Mouse (Mus musculus) limb, embryonic 15.5 days (tissue): ENCODE results near the gene Abhd14b. TPM values are rescaled to one million over a fixed set of nuclear protein-coding genes. Genes with fewer than 3 reads are reported as not detected.

Experiments
- ATAC-seq: fragments of 200-750 bp; cut with Nextera tagmentation; 2 replicates; pipeline ENCODE4 v1.8.0; 2017; ENCODE audit warnings: low read depth, moderate TSS enrichment; ENCODE audit not compliant: insufficient number of reproducible peaks, low FRiP score, low TSS enrichment
- H3K27ac ChIP-seq: fragments of 300-500 bp; sonication (generic); 2 replicates; pipeline ENCODE4 v1.5.1; 2015; ENCODE audit warnings: moderate library complexity, mild to moderate bottlenecking, inconsistent platforms
- H3K27me3 ChIP-seq: fragments of 300-500 bp; sonication (generic); 2 replicates; pipeline ENCODE4 v1.6.1; 2015; ENCODE audit warnings: inconsistent platforms
- H3K36me3 ChIP-seq: fragments of 300-500 bp; sonication (generic); 2 replicates; pipeline ENCODE4 v1.6.1; 2015; ENCODE audit warnings: inconsistent platforms
- H3K4me1 ChIP-seq: fragments of 300-500 bp; sonication (generic); 2 replicates; pipeline ENCODE4 v1.6.1; 2015; ENCODE audit warnings: inconsistent platforms
- H3K4me2 ChIP-seq: fragments of 300-500 bp; sonication (generic); 2 replicates; pipeline ENCODE4 v1.6.1; 2015; ENCODE audit warnings: mild to moderate bottlenecking, inconsistent platforms
- H3K4me3 ChIP-seq: fragments of 300-500 bp; sonication (generic); 2 replicates; pipeline ENCODE4 v1.5.1; 2015; ENCODE audit warnings: mild to moderate bottlenecking, inconsistent platforms
- H3K9ac ChIP-seq: fragments of 300-500 bp; sonication (generic); 2 replicates; pipeline ENCODE4 v1.6.1; 2015; ENCODE audit warnings: inconsistent platforms
- H3K9me3 ChIP-seq: fragments of 300-500 bp; sonication (generic); 2 replicates; pipeline ENCODE4 v1.6.1; 2016; ENCODE audit warnings: inconsistent platforms
- WGBS: fragments of 180-500 bp; shearing (Covaris S2); methylation state at CpG from one replicate; pipeline ENCODE4 v1.1.7; 2015; 5-methylcytosine and 5-hydroxymethylcytosine counted together
- polyA plus RNA-seq: library from polyadenylated mRNA; unstranded; fragments of >200 nt; fragmentation: Nextera tagmentation; extraction: Ambion mirVana; gene quantifications from 2 replicates; pipeline ENCODE4 v1.2.1, GENCODE M21; 2015

Abhd14b gene
- polyA plus RNA-seq, 1 experiment from 2014 or later: 40.8 TPM

DNA sequence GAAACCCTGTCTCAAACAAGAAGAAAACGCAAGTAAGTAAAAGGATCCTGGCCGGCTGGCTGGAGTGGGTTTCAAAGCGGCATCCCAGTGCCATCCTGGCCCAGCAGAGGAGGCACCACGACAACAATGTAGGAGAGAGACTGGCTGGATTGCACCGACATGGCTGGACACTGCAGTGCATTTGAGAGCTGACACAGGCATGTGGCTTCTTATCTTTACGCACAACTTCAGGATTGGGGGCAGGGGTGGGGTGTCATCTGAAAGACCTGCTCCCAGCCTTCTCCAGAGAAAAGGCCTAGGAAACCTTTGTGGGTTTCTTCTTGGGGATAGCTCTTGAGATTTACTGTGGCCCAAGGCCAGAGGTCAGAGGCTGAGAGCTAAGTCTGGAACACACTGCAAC, 35.5 kb upstream of the Abhd14b start:
- WGBS: 69% methylated on average over 6 of the region's 6 CpGs
- no peaks in the 10 kb centered on the region for H3K27me3 ChIP-seq
- ATAC-seq: no peak

DNA sequence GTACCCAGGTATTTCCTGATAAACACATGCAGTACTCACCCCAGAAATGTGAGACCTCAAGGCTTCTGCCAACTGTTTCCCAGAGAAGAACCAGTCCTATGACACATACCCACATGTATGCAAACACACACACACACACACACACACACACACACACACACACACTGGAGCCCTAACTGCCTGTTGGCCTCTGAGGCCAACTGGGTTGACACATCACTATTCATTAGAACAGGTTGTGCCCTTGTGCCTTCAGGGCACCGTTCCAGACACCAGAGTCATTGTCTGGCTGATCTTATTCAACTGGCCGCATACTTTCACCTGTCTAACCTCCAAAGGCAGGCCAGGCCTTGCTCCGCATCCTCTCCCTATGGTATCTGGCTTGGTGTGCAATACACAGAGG, 35.0 kb upstream of the Abhd14b start:
- Histone ChIP-seq H3K27me3 (no peaks in the 10 kb centered on the region), H3K27ac (no peak overlapping the region), H3K4me2 (no peak overlapping the region), H3K4me1 (peaks cover 10% of the 10 kb centered on the region), H3K36me3 (no peaks in the 10 kb centered on the region), H3K9ac (no peak overlapping the region), H3K9me3 (no peaks in the 10 kb centered on the region), H3K4me3 (no peak overlapping the region)
- no peak for ATAC-seq
- 61% methylated on average over 3 of the region's 3 CpGs for WGBS

More for the DNA sequence above, 35.5 kb upstream of the Abhd14b start:
- no peaks in the 10 kb centered on the region for H3K36me3 ChIP-seq
- H3K4me3 ChIP-seq: no peak overlapping the region
- no peak overlapping the region for H3K4me2 ChIP-seq
- no peak overlapping the region for H3K9ac ChIP-seq
- H3K4me1 ChIP-seq: peaks cover 7% of the 10 kb centered on the region; the same call in 1 of the 2 replicates
- no peaks in the 10 kb centered on the region for H3K9me3 ChIP-seq
- H3K27ac ChIP-seq: no peak overlapping the region

DNA sequence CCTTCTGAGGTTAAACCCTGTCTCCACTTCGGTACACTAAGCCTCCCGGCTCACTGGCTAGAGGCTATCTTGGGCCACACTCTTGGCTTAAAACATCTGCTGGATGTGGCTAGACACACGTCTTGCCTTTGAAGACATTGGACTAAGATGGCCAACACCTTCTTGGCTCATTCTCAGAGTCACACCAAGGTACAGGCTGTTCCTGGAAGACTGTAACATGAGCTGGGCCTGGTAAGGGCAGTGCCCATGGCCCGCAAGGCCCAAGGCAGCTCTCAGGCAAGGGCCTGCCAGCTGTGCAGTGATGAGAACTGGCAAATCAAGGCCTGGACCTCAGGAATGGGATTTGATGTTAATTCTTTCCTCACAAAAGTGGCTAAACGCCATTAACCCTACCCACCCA, 33.7 kb upstream of the Abhd14b start:
- H3K4me1 ChIP-seq: peaks cover 24% of the 10 kb centered on the region
- H3K27ac ChIP-seq: no peak overlapping the region
- 74% methylated on average over 5 of the region's 5 CpGs for WGBS
- no peaks in the 10 kb centered on the region for H3K36me3 ChIP-seq
- ATAC-seq: no peak
- no peaks in the 10 kb centered on the region for H3K27me3 ChIP-seq
- H3K4me3 ChIP-seq: no peak overlapping the region
- H3K9ac ChIP-seq: no peak overlapping the region
- no peaks in the 10 kb centered on the region for H3K9me3 ChIP-seq
- H3K4me2 ChIP-seq: no peak overlapping the region

DNA sequence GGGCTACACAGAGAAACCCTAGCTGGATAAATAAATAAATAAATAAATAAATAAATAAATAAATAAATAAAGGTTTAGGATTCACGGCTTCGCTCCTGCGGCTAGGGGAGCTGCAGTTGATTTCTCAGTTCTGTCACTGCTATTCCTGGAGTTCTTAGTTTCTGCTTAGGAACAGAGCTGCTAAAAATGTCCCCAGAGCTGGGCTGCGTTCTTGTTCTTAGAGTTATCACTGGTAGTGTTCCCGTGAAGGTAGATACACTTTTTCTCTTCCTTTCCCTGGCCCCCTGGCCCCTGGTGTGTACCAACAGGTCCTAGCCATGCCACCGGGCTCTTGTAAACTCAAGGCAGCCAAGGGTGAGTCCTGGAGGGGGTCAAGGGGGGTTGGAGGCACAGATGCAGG, 30.4 kb upstream of the Abhd14b start:
- peaks cover 47% of the 10 kb centered on the region for H3K4me1 ChIP-seq
- no peak overlapping the region for H3K4me3 ChIP-seq
- no peak for ATAC-seq
- WGBS: 81% methylated on average over 6 of the region's 6 CpGs
- H3K27me3 ChIP-seq: no peaks in the 10 kb centered on the region
- H3K9me3 ChIP-seq: no peaks in the 10 kb centered on the region
- H3K4me2 ChIP-seq: no peak overlapping the region
- no peaks in the 10 kb centered on the region for H3K36me3 ChIP-seq
- no peak overlapping the region for H3K9ac ChIP-seq
- no peak overlapping the region for H3K27ac ChIP-seq

DNA sequence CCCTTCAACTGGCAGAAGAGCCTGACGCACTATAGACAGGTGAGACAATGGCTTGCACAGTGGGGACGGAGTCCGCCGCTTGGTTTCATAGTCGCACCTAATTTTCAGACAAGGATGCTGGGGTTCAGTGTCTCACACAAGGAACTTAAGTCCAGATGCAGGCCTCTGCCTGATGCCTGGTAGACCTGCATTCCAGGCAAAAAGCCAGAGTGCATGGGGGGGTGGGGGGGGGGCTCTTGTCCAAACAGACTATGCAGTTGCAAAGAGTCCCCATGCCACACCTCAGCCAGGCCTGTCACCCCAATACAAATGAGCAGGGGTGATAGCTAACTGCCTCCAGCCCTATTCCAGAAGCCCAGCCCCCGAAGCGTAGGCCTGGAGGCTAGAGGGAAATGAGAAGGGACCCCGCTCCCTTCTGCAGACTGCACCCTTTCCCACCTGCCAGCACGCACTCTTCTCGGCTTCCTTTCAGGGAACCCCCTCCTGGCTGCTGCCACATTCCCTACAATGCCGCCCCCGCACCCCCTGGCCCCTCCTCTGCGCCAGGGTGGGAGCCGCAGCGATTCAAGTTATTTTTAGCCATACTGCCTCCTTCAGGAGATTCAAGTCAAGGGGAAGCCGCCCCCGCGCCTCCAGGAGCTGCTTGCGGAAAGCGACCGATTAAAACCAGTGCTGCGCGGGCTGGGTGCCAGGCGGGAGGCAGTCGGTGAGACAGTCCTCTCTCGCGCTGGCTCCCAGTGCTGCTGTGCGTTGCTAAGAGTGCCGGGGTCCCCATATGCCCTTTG, 29.2 kb upstream of the Abhd14b start:
- H3K4me1 ChIP-seq: peaks cover 50% of the 10 kb centered on the region
- ATAC-seq: peak; percentile 41
- H3K9ac ChIP-seq: peak overlapping the region; percentile 1; the same call in 1 of the 2 replicates
- H3K4me3 ChIP-seq: peak overlapping the region; percentile 30
- H3K9me3 ChIP-seq: no peaks in the 10 kb centered on the region
- WGBS: 9% methylated on average over 29 of the region's 29 CpGs
- no peaks in the 10 kb centered on the region for H3K36me3 ChIP-seq
- peak overlapping the region; percentile 79 for H3K27ac ChIP-seq
- H3K4me2 ChIP-seq: peak overlapping the region; percentile 57
- H3K27me3 ChIP-seq: no peaks in the 10 kb centered on the region

DNA sequence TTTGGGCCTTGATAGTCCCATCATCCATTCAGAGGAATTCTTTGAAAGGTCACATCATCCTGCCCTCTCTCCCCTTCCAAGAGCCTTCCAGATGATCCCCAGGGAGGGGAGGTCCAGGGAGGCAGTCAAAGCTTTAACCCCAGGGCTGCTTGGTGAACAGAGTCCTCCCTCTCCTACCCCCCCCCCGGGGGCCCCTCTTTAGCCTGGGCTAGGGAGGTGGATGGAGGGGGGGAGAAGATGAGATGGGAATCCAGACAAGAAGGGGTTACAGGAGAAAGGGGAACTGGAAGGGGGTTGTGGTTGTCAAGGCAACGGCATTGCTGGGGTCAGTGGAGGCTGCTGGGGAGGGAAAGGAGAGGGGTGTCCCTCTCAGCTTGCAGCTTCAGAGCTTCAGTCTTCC, 26.7 kb upstream of the Abhd14b start:
- no peak for ATAC-seq
- H3K9me3 ChIP-seq: no peaks in the 10 kb centered on the region
- H3K4me3 ChIP-seq: no peak overlapping the region
- H3K4me2 ChIP-seq: peak overlapping the region; percentile 14; the same call in 1 of the 2 replicates
- 0% methylated on average over 2 of the region's 2 CpGs for WGBS
- no peak overlapping the region for H3K9ac ChIP-seq
- H3K4me1 ChIP-seq: peaks cover 50% of the 10 kb centered on the region
- no peaks in the 10 kb centered on the region for H3K27me3 ChIP-seq
- H3K36me3 ChIP-seq: no peaks in the 10 kb centered on the region
- peak overlapping the region; percentile 23; the same call in 1 of the 2 replicates for H3K27ac ChIP-seq

DNA sequence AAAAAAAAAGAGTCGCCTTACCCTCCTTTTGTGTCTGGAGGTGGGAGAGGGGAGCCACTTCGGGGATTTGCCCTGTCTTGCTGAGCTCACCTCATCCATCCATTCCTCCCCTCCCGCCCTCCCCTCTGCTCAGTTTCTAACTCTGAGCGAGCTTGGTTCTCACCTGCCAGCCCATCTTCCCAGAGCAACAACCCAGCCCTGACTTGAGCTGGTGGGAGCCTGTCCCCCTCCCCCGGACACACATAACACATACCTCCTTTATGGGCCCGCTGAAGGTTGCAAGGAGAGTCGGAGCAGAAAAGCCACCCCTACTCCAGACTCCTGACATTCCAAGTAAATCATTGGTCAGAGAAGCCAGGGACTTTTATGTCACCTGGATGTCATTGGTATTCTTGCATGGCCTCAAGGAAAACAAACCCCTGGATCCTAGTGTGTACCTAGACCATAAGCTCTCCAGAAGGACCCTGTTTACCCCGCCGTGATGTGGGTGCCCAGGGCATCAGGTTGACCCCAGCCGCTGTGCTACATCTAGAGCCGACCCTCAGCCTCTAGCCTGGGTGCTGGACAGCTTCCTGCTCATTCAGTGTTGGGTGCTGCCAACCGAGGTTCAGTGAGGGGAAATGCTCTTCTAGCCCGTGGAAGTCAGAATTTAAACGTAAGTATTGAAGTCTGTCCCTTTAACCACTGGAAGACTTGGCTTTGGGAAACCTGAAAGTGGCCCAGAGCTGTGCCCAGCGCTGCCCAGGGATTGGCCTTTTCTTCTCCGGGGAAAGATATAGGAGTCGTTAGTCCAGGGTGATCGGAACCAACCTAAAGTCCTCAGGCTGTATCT, 26.0 kb upstream of the Abhd14b start:
- H3K9me3 ChIP-seq: no peaks in the 10 kb centered on the region
- H3K4me2 ChIP-seq: peak overlapping the region; percentile 38
- WGBS: 10% methylated on average over 18 of the region's 18 CpGs
- no peak overlapping the region for H3K9ac ChIP-seq
- H3K4me3 ChIP-seq: no peak overlapping the region
- ATAC-seq: 0 out of 2 replicates have a peak, but pooled peaks have one; percentile 12
- H3K36me3 ChIP-seq: no peaks in the 10 kb centered on the region
- peak overlapping the region; percentile 23; the same call in 1 of the 2 replicates for H3K27ac ChIP-seq
- H3K27me3 ChIP-seq: no peaks in the 10 kb centered on the region
- peaks cover 50% of the 10 kb centered on the region for H3K4me1 ChIP-seq

DNA sequence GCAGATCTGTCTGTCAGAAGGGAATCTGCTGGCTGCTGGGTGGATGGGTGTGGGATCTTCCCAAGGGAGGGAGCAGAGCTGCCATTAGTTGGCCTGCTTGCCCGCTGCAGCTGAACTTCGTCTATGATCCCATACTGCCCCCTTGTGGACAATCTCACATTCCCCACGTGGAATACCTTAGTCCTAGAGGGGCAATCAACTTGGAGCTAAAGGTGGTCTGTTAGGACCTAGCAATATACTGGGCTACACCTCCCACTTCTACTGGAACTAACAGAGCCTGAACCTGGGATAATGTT, 25.4 kb upstream of the Abhd14b start:
- Histone ChIP-seq H3K4me3 (no peak overlapping the region), H3K27me3 (no peaks in the 10 kb centered on the region), H3K27ac (peak overlapping the region; percentile 23; the same call in 1 of the 2 replicates), H3K36me3 (no peaks in the 10 kb centered on the region), H3K4me2 (peak overlapping the region; percentile 38), H3K4me1 (peaks cover 50% of the 10 kb centered on the region), H3K9ac (no peak overlapping the region), H3K9me3 (no peaks in the 10 kb centered on the region)
- 0% methylated on average over 3 of the region's 3 CpGs for WGBS
- ATAC-seq: peak; percentile 68

DNA sequence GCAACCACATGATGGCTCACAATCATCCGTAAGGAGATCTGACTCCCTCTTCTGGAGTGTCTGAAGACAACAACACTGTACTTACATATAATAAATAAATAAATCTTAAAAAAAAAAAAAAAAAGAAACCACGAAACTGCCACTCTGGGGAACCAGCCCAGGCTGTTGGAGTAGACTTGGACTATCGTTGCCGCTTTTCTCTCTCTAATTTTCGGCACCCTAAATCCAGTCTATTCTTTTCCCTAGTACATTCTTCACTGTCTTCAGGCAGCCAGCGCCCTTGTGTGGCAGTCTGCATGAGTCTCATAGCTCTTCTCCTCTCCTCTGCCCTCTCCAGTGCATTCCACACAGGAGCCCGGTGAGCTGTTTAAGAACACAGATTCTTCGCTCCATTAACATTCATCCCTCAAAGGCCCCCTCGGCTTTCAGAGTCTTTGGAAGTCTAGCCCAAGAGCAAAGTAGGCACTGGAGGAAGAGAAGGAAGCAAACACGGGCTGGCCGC, 18.5 kb upstream of the Abhd14b start:
- Histone ChIP-seq H3K4me3 (peak overlapping the region; percentile 76), H3K9me3 (no peaks in the 10 kb centered on the region), H3K4me2 (peak overlapping the region; percentile 74), H3K9ac (peak overlapping the region; percentile 37), H3K27me3 (no peaks in the 10 kb centered on the region), H3K36me3 (peaks cover 30% of the 10 kb centered on the region), H3K27ac (peak overlapping the region; percentile 96), H3K4me1 (peaks cover 18% of the 10 kb centered on the region)
- ATAC-seq: peak; percentile 37
- WGBS: 16% methylated on average over 11 of the region's 11 CpGs

DNA sequence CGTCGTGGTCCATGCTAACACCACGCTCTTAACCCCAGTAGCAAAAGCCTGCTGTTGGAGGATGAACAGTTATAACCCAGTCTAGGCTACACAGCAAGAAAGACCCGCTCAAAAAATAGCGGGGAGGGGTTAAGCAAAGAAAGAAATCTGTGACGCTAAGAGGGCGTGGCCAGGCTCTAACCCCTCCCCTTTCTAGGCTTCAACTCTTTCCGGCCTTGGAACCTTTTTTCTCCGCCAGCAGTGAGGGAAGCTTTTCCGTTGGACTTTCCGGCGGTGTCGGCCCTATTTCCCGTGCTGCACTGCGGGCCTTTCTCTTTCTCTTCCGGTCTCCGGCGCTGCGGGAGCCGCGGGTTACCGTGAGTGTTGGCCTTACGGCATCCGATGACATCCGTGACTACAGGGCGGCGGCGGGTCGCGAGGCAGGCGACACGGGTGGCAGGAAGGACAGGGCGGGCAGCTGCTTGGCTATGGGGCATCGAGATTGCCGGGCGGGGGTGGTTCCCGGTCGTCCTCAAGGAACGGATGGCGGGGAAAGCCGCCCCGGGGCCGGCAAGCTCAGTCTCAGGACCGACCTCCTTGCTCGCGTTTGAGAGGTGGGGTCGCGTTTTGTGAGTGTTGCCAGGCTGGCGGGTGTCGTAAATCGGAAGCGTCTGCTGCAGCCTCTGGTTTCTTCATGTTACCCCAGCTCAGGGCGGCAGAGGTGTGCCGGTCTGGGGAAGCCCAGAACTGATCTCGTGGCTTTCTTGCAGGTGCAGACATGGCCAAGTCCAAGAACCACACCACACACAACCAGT, 17.8 kb upstream of the Abhd14b start, which contains the start of gene Rpl29:
Gene Rpl29 (plus strand): TSS at position 234 of the 794 bp plus-strand sequence.
- H3K27ac ChIP-seq: peak within 1 kb of the TSS; percentile 96
- H3K4me2 ChIP-seq: peak within 1 kb of the TSS; percentile 74
- H3K27me3 ChIP-seq: no peaks in the 10 kb centered on the region
- peaks cover 18% of the 10 kb centered on the region for H3K4me1 ChIP-seq
- peak within 1 kb of the TSS; percentile 91 for H3K9ac ChIP-seq
- H3K4me3 ChIP-seq: peak within 1 kb of the TSS; percentile 76
- no peaks in the 10 kb centered on the region for H3K9me3 ChIP-seq
- WGBS: under 1% methylated on average over 55 of the region's 55 CpGs
- ATAC-seq: peak; percentile 87
- H3K36me3 ChIP-seq: peaks cover 36% of the 10 kb centered on the region

DNA sequence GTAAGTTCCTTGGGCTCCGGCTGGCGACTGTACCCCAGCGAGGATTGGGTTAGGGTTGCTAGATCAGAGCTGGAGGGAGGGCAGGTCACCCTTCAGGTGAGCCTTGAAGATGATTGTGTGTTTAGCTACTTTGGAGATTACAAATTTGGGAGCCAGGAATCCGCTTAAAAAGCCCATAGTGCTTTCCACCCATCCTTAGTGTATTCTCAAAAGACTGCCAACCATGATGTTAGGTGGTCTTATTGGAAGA, 17.3 kb upstream of the Abhd14b start:
- whole genome bisulfite sequencing: under 1% methylated on average over 4 of the region's 4 CpGs
- no peak for ATAC-seq
- Histone ChIP-seq H3K4me2 (peak overlapping the region; percentile 74), H3K4me1 (peaks cover 19% of the 10 kb centered on the region), H3K27me3 (no peaks in the 10 kb centered on the region), H3K27ac (peak overlapping the region; percentile 96), H3K9ac (peak overlapping the region; percentile 91), H3K4me3 (peak overlapping the region; percentile 76), H3K9me3 (no peaks in the 10 kb centered on the region), H3K36me3 (peaks cover 40% of the 10 kb centered on the region)
